Mouse (Mus musculus) myocyte (in vitro differentiated cells): ENCODE measurements around the gene Slamf7.

ENCODE experiments used
- CEBPB ChIP-seq: IDR thresholded peaks from 2 replicates; pipeline ENCODE4 v1.6.1; 2011; ENCODE audit warnings: mild to moderate bottlenecking, moderate library complexity; ENCODE audit not compliant: poor library complexity, insufficient read depth, severe bottlenecking
- E2F4 ChIP-seq: IDR thresholded peaks from one replicate; pipeline ENCODE4 v1.6.1; 2011; ENCODE audit warnings: mild to moderate bottlenecking, control low read depth, moderate library complexity; ENCODE audit not compliant: insufficient read depth
- MAX ChIP-seq: IDR thresholded peaks from one replicate; pipeline ENCODE4 v1.6.1; 2011; ENCODE audit warnings: low read depth, mild to moderate bottlenecking, control low read depth
- MYOD1 ChIP-seq, 3 experiments: IDR thresholded peaks; one replicate each; pipeline ENCODE4 v1.6.1; 2011; ENCODE audit warnings: control low read depth in 2 of 3, low read depth in 2 of 3, mild to moderate bottlenecking in 2 of 3, moderate library complexity in 1 of 3; ENCODE audit not compliant: insufficient read length in 2 of 3, control insufficient read depth in 1 of 3
- MYOG ChIP-seq, 3 experiments: IDR thresholded peaks; one replicate each; pipeline ENCODE4 v1.6.1; 2011; ENCODE audit warnings: control low read depth in 2 of 3, low read depth in 2 of 3, mild to moderate bottlenecking in 2 of 3; ENCODE audit not compliant: insufficient read length in 2 of 3, control insufficient read depth in 1 of 3, insufficient read depth in 1 of 3
- POLR2A ChIP-seq: IDR thresholded peaks from one replicate; pipeline ENCODE4 v1.6.1; 2011; ENCODE audit warnings: low read depth, mild to moderate bottlenecking, control low read depth, moderate library complexity; ENCODE audit not compliant: insufficient read length
- POLR2AphosphoS2 ChIP-seq: IDR thresholded peaks from one replicate; pipeline ENCODE4 v1.6.1; 2011; ENCODE audit warnings: low read depth, control low read depth; ENCODE audit not compliant: insufficient read length
- REST ChIP-seq: IDR thresholded peaks from one replicate; pipeline ENCODE4 v1.6.1; 2011; ENCODE audit warnings: mild to moderate bottlenecking, control low read depth, moderate library complexity; ENCODE audit not compliant: insufficient read depth, insufficient read length
- SRF ChIP-seq: IDR thresholded peaks from one replicate; pipeline ENCODE4 v1.6.1; 2011; ENCODE audit warnings: low read depth; ENCODE audit not compliant: control insufficient read depth, insufficient read length
- TCF12 ChIP-seq: IDR thresholded peaks from one replicate; pipeline ENCODE4 v1.6.1; 2011; ENCODE audit warnings: mild to moderate bottlenecking, control low read depth; ENCODE audit not compliant: poor library complexity, insufficient read depth, severe bottlenecking
- TCF3 ChIP-seq: IDR thresholded peaks from one replicate; pipeline ENCODE4 v1.6.1; 2011; ENCODE audit warnings: low read depth, control low read depth; ENCODE audit not compliant: insufficient read length
- USF1 ChIP-seq: IDR thresholded peaks from one replicate; pipeline ENCODE4 v1.6.1; 2011; ENCODE audit warnings: low read depth, mild to moderate bottlenecking, control low read depth, moderate library complexity

DNA sequence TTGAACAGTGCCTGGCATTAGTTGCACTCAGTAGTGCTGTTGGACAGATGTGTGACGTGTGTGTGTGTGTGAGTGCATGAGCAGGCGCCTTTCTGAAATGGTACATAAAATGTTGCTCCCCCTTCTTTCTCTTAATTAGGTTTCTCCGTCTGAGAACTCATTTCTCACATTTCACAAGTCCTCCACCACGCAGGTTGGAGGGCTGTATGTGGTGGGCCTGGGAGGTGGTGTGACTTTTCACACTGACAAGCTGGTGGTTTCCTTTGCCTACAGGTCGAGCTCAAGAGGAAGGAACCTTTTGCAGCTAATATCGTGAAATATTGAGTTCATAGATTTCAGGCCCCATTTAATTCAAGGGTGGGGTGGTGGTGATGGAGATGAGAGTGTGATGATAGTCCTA lies 23.7 kb downstream of the Slamf7 start:
- TF ChIP-seq POLR2A: no peak
- TF ChIP-seq TCF12: no peak
- TF ChIP-seq MAX: no peak
- TF ChIP-seq CEBPB: no peak
- no peak for TF ChIP-seq TCF3
- TF ChIP-seq REST: no peak
- no peak for TF ChIP-seq MYOD1 (IDR thresholded peaks at IDR 0.05; ENCODE audit: control insufficient read depth in 1 of 3, insufficient read length in 2 of 3, low read depth in 2 of 3)
- no peak for TF ChIP-seq E2F4
- TF ChIP-seq USF1: no peak
- TF ChIP-seq POLR2AphosphoS2: no peak
- TF ChIP-seq MYOG (IDR thresholded peaks at IDR 0.05; ENCODE audit: control insufficient read depth in 1 of 3, insufficient read depth in 1 of 3, insufficient read length in 2 of 3, low read depth in 2 of 3): no peak
- TF ChIP-seq SRF: no peak
